Comparison of ENCODE assay signal across 10 mouse cellular contexts in genomic region chr8:124959462-124960225, GRCm38 (mm10). TPM values are rescaled to one million over a fixed set of nuclear protein-coding genes. Genes with fewer than 3 reads are reported as not detected.
A peak's percentile ranks its signal among the peaks of the same experiment; 100 is the strongest.
DNase-seq lines count a peak whose midpoint lies in the region; ATAC-seq and TF ChIP-seq lines count a peak whose summit lies in the region.
"Had no signal": no experiment of that assay in that cellular context is flagged by ENCODE, and none has a peak within 500 bp of the region (broad histone marks: within the 10 kb centered on the region; RNA-seq: fewer than 3 reads in every experiment).

No protein-coding gene starts in this region.

- no peak overlapping the region for H3K27ac ChIP-seq in kidney, postnatal 0 days
- no peak overlapping the region for H3K27ac ChIP-seq in MEL (ENCODE audit: control insufficient read depth, low read depth, low read length)
- H3K27ac ChIP-seq in embryonic facial prominence, embryonic 13.5 days: peak overlapping the region; percentile 62
- H3K27ac ChIP-seq: hindbrain, embryonic 13.5 days had no signal

- DNase-seq in kidney, postnatal 0 days (ENCODE audit: low spot score): peak; percentile 15
- no peak for DNase-seq in kidney, postnatal 36 days
- DNase-seq in MEL (ENCODE audit: low read depth, low spot score): peak; percentile 55
- no peak for DNase-seq in cerebellum, postnatal 25 days
- DNase-seq in frontal cortex, postnatal 25 days (ENCODE audit: low spot score in 2 of 2): no peak
- DNase-seq: cerebellum, postnatal 14 days had no signal

- H3K27me3 ChIP-seq in kidney, postnatal 0 days (ENCODE audit: insufficient read depth, low read length): no peaks in the 10 kb centered on the region
- no peaks in the 10 kb centered on the region for H3K27me3 ChIP-seq in MEL (ENCODE audit: control insufficient read depth in 1 of 2, insufficient read depth in 2 of 2, low read length in 2 of 2)
- no peaks in the 10 kb centered on the region for H3K27me3 ChIP-seq in embryonic facial prominence, embryonic 13.5 days
- H3K27me3 ChIP-seq: hindbrain, embryonic 13.5 days had no signal

- H3K9ac ChIP-seq in kidney, postnatal 0 days (ENCODE audit: low read depth, low read length): no peak overlapping the region
- H3K9ac ChIP-seq in MEL (ENCODE audit: control insufficient read depth, low read depth, low read length, poor library complexity, severe bottlenecking): no peak overlapping the region
- no peak overlapping the region for H3K9ac ChIP-seq in embryonic facial prominence, embryonic 13.5 days
- H3K9ac ChIP-seq: hindbrain, embryonic 13.5 days had no signal

- H3K4me1 ChIP-seq in kidney, postnatal 0 days (replicated peaks; ENCODE audit: insufficient read depth, low read length): peaks cover 8% of the 10 kb centered on the region; the same call in 1 of the 2 replicates
- H3K4me1 ChIP-seq in MEL (ENCODE audit: control insufficient read depth in 1 of 2, insufficient read depth in 2 of 2, low read length in 2 of 2): peaks cover 0 to 18% of the 10 kb centered on the region in 2 experiments; a peak in 3 of 4 replicates
- peaks cover 21% of the 10 kb centered on the region for H3K4me1 ChIP-seq in embryonic facial prominence, embryonic 13.5 days

- H3K9me3 ChIP-seq in kidney, postnatal 0 days (replicated peaks; ENCODE audit: low read length): no peaks in the 10 kb centered on the region
- H3K9me3 ChIP-seq in MEL (replicated peaks; ENCODE audit: insufficient read depth, low read length): no peaks in the 10 kb centered on the region
- no peaks in the 10 kb centered on the region for H3K9me3 ChIP-seq in embryonic facial prominence, embryonic 13.5 days
- H3K9me3 ChIP-seq: hindbrain, embryonic 13.5 days had no signal

- TF ChIP-seq POLR2A in MEL (IDR thresholded peaks at IDR 0.05; ENCODE audit: control insufficient read depth in 1 of 2, insufficient read depth in 1 of 2, low read depth in 1 of 2, low read length in 2 of 2, poor library complexity in 1 of 2): no peak

- WGBS in kidney, postnatal 0 days: 53% methylated on average over 8 of the region's 8 CpGs
- 56% methylated on average over 8 of the region's 8 CpGs for WGBS in embryonic facial prominence, embryonic 13.5 days

- no peak for ATAC-seq in kidney, postnatal 0 days (replicated peaks; ENCODE audit: low FRiP score, low read depth)
- peak; percentile 44; the same call in 1 of the 2 replicates for ATAC-seq in embryonic facial prominence, embryonic 13.5 days (ENCODE audit: insufficient number of reproducible peaks, insufficient read depth, low FRiP score, low TSS enrichment, low read depth)
- ATAC-seq in megakaryocyte-erythroid progenitor cell, adult 5-6 weeks (replicated peaks; ENCODE audit: low FRiP score, low TSS enrichment, poor library complexity, severe bottlenecking): peak; percentile 60
- ATAC-seq in erythroblast, adult 5-6 weeks (replicated peaks; ENCODE audit: low FRiP score, poor library complexity, severe bottlenecking): no peak

- no peaks in the 10 kb centered on the region for H3K36me3 ChIP-seq in kidney, postnatal 0 days (ENCODE audit: insufficient read depth, low read length)
- 0 out of 4 replicates have a peak, but pooled peaks cover 0 to 2% of the 10 kb centered on the region in 2 experiments for H3K36me3 ChIP-seq in MEL (ENCODE audit: control insufficient read depth in 1 of 2, insufficient read depth in 2 of 2, low read length in 2 of 2)
- no peaks in the 10 kb centered on the region for H3K36me3 ChIP-seq in embryonic facial prominence, embryonic 13.5 days
- H3K36me3 ChIP-seq: hindbrain, embryonic 13.5 days had no signal

- no peak for TF ChIP-seq CTCF in kidney, postnatal 0 days (IDR thresholded peaks at IDR 0.05; ENCODE audit: low read depth)
- no peak for TF ChIP-seq CTCF in MEL (IDR thresholded peaks at IDR 0.05 in 2 of 3, conservative IDR thresholded peaks at IDR 0.05 in 1 of 3; ENCODE audit: control insufficient read depth in 1 of 3, insufficient read depth in 1 of 3, low read depth in 2 of 3, low read length in 3 of 3, poor library complexity in 1 of 3, severe bottlenecking in 1 of 3)

- no peaks in the 10 kb centered on the region for H3K79me2 ChIP-seq in MEL (ENCODE audit: control insufficient read depth, insufficient read depth, low read length, poor library complexity)

- no peak overlapping the region for H3K4me3 ChIP-seq in kidney, postnatal 0 days (replicated peaks; ENCODE audit: low read depth, low read length)
- peak overlapping the region; percentile 4 to 46 for H3K4me3 ChIP-seq in MEL (ENCODE audit: control insufficient read depth in 1 of 2, insufficient read depth in 1 of 2, low read depth in 2 of 2, low read length in 2 of 2)
- H3K4me3 ChIP-seq in embryonic facial prominence, embryonic 13.5 days: no peak overlapping the region
- H3K4me3 ChIP-seq: hindbrain, embryonic 13.5 days had no signal

- TF ChIP-seq RAD21 in MEL (IDR thresholded peaks at IDR 0.05; ENCODE audit: low read depth, low read length): no peak

- TF ChIP-seq EP300 in MEL (IDR thresholded peaks at IDR 0.05; ENCODE audit: low read depth in 1 of 2, low read length in 2 of 2): no peak

- no peak overlapping the region for H3K4me2 ChIP-seq in kidney, postnatal 0 days (ENCODE audit: low read length)
- peak overlapping the region; percentile 5; the same call in 1 of the 2 replicates for H3K4me2 ChIP-seq in embryonic facial prominence, embryonic 13.5 days
- H3K4me2 ChIP-seq: hindbrain, embryonic 13.5 days had no signal

TF ChIP-seq in MEL, 35 proteins besides CTCF, POLR2A, EP300 and RAD21:
- TF ChIP-seq MAX (IDR thresholded peaks at IDR 0.05; ENCODE audit: low read length) (0 out of 2 replicates have a peak, but pooled peaks have one; percentile 16), SMC3 (IDR thresholded peaks at IDR 0.05; ENCODE audit: low read depth, low read length) (0 out of 2 replicates have a peak, but pooled peaks have one; percentile 1), BHLHE40 (IDR thresholded peaks at IDR 0.05; ENCODE audit: borderline replicate concordance, low read depth, low read length) (peak; percentile 32; the same call in 1 of the 2 replicates), MXI1 (IDR thresholded peaks at IDR 0.05; ENCODE audit: low read depth, low read length) (0 out of 2 replicates have a peak, but pooled peaks have one; percentile 38), ZC3H11A (IDR thresholded peaks at IDR 0.05; ENCODE audit: low read depth, low read length) (no peak), SIN3A (IDR thresholded peaks at IDR 0.05; ENCODE audit: low read length) (0 out of 2 replicates have a peak, but pooled peaks have one; percentile 18)

RNA-seq across cellular contexts. Expression of gene Egln1, which starts 10.5 kb away (rescaled TPM):
- polyA plus RNA-seq in kidney, postnatal 0 days (2015; fragmentation: Nextera tagmentation; extraction: Ambion mirVana): 9.4 and 9.5 TPM in 2 replicates
- total RNA-seq in MEL (2012; rRNA removed): 42.9 and 47.1 TPM in 2 replicates
- polyA plus RNA-seq in MEL (2012; ENCODE audit: insufficient read depth in 1 of 2, insufficient read length in 2 of 2, low read depth in 1 of 2, low replicate concordance in 2 of 2, missing spikeins in 1 of 2): 10 to 100 TPM in 1 of 2 experiments, not detected in 1; 55.0 TPM
- 15.0 and 16.3 TPM in 2 replicates for polyA plus RNA-seq in embryonic facial prominence, embryonic 13.5 days (2015; fragmentation: Nextera tagmentation; extraction: Ambion mirVana)
- 12.8 and 16.6 TPM in 2 replicates for total RNA-seq in megakaryocyte-erythroid progenitor cell, adult 5-6 weeks (2014; fragmentation: Nextera tagmentation)
- 11.7 and 13.6 TPM in 2 replicates for total RNA-seq in megakaryocyte-erythroid progenitor cell, adult 5-6 weeks (2017)
- total RNA-seq in erythroblast, adult 5-6 weeks (2015; ENCODE audit: low replicate concordance): 2.9 and 4.8 TPM in 2 replicates
- total RNA-seq in erythroblast, adult 5-6 weeks (2017; ENCODE audit: low replicate concordance): 2.4 and 5.6 TPM in 2 replicates

RNA-seq across cellular contexts. Expression of gene Tsnax, which starts 53.2 kb away (rescaled TPM):
- 91.9 and 97.4 TPM in 2 replicates for polyA plus RNA-seq in kidney, postnatal 0 days (2015; fragmentation: Nextera tagmentation; extraction: Ambion mirVana)
- 99.2 and 160 TPM in 2 replicates for total RNA-seq in MEL (2012; rRNA removed)
- polyA plus RNA-seq in MEL (2012; ENCODE audit: insufficient read depth in 1 of 2, insufficient read length in 2 of 2, low read depth in 1 of 2, low replicate concordance in 2 of 2, missing spikeins in 1 of 2): 100 to 1,000 TPM in 1 of 2 experiments, not detected in 1; 105 TPM
- 136 and 149 TPM in 2 replicates for polyA plus RNA-seq in embryonic facial prominence, embryonic 13.5 days (2015; fragmentation: Nextera tagmentation; extraction: Ambion mirVana)
- total RNA-seq in megakaryocyte-erythroid progenitor cell, adult 5-6 weeks (2014; fragmentation: Nextera tagmentation): 57.8 and 63.6 TPM in 2 replicates
- total RNA-seq in megakaryocyte-erythroid progenitor cell, adult 5-6 weeks (2017): 73.7 and 83.3 TPM in 2 replicates
- total RNA-seq in erythroblast, adult 5-6 weeks (2015; ENCODE audit: low replicate concordance): 20.1 and 23.4 TPM in 2 replicates
- total RNA-seq in erythroblast, adult 5-6 weeks (2017; ENCODE audit: low replicate concordance): 6.9 and 10.6 TPM in 2 replicates

Comparison
In these comparisons a context has a peak if more than half of its experiments do, and no peak if none do; other contexts are left out.
1. DNase-seq: peak in kidney, postnatal 0 days (single experiment) and MEL (single experiment); none in kidney, postnatal 36 days (0 of 2), cerebellum, postnatal 25 days (0 of 2) and frontal cortex, postnatal 25 days (0 of 2).
2. ATAC-seq: peak in embryonic facial prominence, embryonic 13.5 days (single experiment) and megakaryocyte-erythroid progenitor cell, adult 5-6 weeks (single experiment); none in kidney, postnatal 0 days (single experiment) and erythroblast, adult 5-6 weeks (single experiment).
3. H3K4me3 ChIP-seq: peak in MEL (2 of 2); none in kidney, postnatal 0 days (single experiment) and embryonic facial prominence, embryonic 13.5 days (single experiment).